Mouse (Mus musculus): ENCODE results near the gene Methig1.
"Not testable (repeated sequence)": the region's sequence is repeated elsewhere in the genome, so short reads cannot be mapped to it uniquely, and the experiment has no call there.

DNA sequence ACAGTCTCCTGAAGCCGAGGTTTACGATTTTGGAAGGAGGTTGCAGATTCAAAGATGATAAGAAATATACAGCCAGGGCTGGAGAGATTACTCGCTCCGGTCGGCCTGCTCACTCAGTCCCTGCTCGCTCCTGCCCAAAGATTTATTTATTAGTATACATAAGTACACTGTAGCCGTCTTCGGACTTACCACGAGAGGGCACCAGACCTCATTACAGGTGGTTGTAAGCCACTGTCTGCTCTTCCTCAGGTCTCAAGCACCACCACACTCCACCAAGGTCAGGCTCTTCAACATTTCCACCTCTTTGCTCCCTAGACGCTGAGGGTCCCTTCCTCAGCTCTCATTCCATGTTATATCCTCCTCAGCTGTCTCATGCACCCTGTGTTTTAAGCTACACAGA lies 15.1 kb upstream of the Methig1 start:
- TF ChIP-seq CTCF (IDR thresholded peaks at IDR 0.05): peak; percentile 63
- not testable (repeated sequence) for TF ChIP-seq EP300 (IDR thresholded peaks at IDR 0.05)
